Mouse (Mus musculus) liver, embryonic 14.5 days (tissue): ENCODE results near the gene Adgrb2.

ENCODE experiments used
- CTCF ChIP-seq: IDR thresholded peaks from 2 replicates; pipeline ENCODE4 v1.5.1; 2016; ENCODE audit warnings: antibody characterized with exemption, low read depth, control low read depth
- EP300 ChIP-seq: IDR thresholded peaks from 2 replicates; pipeline ENCODE4 v1.6.1; 2016; ENCODE audit warnings: antibody characterized with exemption, low read depth

DNA sequence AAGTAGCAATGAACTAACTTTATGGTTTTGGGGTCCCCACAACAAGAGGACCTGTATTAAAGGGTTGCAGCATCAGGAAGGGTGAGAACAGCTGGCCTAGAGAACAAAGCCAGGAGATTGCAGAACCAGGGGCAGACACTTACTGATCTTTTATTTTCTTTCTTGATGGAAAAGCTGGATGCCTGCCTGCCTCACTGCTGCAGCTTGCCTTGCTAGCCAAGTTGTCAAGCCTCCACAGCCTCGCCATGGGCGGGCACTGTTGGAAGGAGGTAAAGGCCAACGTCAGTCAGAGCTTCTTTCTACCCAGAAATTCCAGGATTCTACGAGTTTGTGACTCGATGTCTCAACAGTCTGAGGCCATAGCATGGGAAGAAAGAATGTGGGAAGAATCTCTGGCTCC is 54.7 kb downstream of the Adgrb2 start:
- TF ChIP-seq EP300 (no peak), CTCF (no peak)
